Mouse (Mus musculus) cerebellum, postnatal 10 days (tissue): ENCODE data around the gene Secisbp2l.

Source experiments
- DNase-seq, 2 experiments: peaks; one replicate each; pipeline ENCODE4 v3.0.0; 2021; ENCODE audit warnings: mixed read lengths in 2 of 2

Secisbp2l gene

GRCm38 (mm10) chr2:125781978-125782718, 522 bp downstream of the Secisbp2l start:
- no peak for DNase-seq

GRCm38 (mm10) chr2:125781006-125781405, 1.7 kb downstream of the Secisbp2l start:
- no peak for DNase-seq

DNA sequence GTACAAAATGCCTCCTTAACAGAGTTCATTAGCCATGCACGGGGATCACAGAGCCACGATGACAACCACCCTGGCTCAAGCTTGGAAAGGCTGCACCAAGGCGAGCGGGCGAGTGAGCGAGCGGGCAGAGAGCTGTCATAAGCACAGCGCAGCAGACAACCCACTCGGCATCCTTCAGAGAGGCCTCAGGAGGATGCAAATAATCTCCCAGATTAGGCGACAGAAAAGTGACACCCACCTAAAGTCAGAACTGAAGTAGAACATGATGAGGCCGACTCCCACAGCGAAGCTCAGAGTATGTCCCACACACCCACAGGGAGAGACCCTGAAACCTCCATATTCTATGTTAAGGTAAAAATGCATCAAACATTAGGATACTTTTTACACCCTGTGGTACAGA, 4.3 kb downstream of the Secisbp2l start:
- no peak for DNase-seq

DNA sequence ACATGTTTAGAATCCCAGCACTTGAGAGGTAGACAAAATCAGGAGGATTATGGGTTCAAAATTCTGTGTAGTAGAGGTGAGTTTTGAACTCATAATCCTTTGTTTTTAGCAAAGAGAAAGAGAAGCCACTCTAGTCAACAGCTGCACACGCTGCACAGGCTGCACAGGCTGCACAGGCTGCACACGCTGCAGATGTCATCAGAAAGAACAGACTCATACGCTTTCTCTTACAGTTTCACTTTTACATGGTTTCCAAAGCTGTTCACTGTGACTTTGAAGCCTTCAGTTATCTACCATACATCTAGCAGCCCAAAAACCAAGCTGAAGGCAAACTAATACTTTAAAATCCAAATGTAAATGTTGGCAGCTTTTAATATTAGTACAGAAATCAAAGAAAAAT, 5.7 kb downstream of the Secisbp2l start:
- no peak for DNase-seq

GRCm38 (mm10) chr2:125775661-125776060, 7.0 kb downstream of the Secisbp2l start:
- no peak for DNase-seq

DNA sequence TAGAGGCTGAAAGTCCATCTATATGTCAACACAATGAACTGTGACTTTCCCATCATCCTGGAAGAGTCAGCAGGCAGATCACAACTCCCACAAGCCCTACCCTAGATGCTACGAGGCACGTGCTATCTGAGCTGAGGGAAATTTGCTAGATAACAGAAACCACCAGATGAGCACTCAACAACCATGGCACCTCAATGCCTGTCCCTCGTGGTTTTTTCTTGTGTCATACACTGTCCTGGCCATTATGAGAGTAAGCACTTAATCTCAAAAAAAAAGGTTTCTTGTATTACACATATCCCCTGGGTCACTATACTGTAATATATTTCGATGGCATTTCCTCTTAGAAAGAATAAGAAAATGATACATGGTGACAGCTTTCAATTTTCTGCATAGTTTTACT, 7.8 kb downstream of the Secisbp2l start:
- DNase-seq, result no peak

DNA sequence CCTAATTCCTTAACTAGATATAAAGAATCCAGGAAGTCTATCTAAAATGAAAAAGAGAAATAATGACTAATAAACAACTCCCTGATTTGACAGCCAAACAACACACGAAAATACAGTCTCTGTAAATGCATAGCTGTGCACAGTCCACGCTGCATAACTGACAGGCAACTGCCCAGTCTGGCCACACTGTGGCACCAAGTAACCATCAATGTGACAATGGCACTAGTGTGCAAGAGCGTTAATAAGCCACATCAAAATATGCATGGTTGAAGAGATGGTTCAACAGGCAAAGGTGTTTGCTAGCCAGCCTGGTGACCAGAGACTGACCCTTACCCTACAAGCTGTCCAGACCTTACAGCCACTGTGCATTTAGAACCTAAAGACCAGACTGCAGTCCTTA, 17.6 kb downstream of the Secisbp2l start:
- DNase-seq, result peak; percentile 49

DNA sequence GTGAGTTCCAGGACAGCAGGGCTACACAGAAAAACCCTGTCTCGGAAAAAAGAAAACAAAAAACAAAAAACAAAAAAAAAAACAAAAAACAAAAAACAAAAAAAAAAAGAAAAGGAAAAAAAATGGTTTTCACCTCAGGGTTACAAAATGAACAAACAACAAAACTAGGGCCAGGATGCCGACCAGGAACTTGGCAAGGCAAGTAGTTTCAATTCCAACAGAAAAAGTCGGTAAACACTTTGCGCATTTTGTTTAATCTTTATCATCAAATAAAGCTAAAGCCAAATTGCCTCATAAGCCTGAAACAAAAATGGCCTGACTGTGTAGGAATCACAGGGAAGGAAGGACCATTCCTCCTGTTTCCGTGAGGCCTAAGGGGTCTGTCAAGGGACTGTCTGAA, 18.1 kb downstream of the Secisbp2l start:
- no peak for DNase-seq

DNA sequence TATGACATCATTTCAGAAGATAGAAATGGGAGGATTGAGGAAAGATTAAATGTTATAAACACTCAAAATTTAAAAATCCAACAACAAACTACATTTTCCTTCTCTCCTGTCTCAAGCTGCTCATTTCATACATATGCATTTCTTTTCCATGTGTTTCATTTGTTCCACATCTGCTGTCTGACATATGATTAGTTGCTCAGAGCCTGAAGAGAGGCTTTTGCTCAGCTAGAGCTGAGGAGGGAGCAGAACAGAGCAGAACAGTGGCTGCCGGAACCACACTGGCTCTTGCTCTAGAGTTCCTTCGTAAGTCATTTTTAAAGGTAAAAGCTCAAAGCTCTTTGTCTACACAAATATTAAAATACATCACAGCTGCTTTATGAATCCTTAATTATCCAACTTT, 33.3 kb downstream of the Secisbp2l start:
- DNase-seq, result no peak

- DNase-seq, result no peak
Observed at GRCm38 (mm10) chr2:125739338-125739737, 43.3 kb downstream of the Secisbp2l start.

DNA sequence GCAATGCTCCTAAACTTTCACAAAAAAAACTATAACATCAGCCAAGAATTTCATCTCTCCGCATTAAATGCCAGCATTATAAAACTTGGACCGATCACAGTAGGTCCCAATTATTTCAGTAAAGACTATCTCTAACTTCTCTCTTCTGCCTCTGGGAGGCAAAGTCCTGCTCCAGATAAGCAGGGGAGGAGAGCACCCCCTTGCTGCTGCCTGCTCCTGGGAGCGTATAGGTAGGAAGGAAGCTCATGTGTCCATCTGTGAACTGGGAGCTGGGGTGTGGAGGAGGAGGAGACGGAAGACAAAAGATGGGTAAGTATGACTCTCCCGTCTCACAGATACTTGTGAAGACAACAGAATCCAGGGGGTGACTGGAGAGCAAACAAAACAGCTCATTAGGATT, 44.0 kb downstream of the Secisbp2l start:
- no peak for DNase-seq

DNA sequence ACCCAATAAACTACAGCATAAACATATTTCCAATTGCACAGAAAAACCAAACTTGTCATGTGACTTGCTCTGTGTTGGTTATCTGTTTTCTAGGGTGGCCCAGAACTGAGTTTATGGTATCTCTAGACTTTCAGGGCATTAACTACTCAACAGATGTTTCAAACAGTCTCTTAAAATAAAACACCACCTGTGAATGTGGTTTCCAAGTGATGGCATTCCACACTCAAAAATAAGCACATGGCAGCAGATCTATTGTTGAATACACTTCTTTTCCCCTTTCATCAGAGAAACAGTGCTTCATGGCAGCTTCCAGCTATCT, 46.7 kb downstream of the Secisbp2l start:
- no peak for DNase-seq

GRCm38 (mm10) chr2:125735333-125736024, 47.2 kb downstream of the Secisbp2l start:
- no peak for DNase-seq

- DNase-seq, result no peak
Observed at GRCm38 (mm10) chr2:125734741-125735140, 47.9 kb downstream of the Secisbp2l start.

- peak; percentile 99 for DNase-seq
Observed at GRCm38 (mm10) chr2:125731763-125732560, 50.7 kb downstream of the Secisbp2l start.

GRCm38 (mm10) chr2:125724546-125725114, 58.0 kb downstream of the Secisbp2l start:
- DNase-seq, result peak; percentile 59 to 62

DNA sequence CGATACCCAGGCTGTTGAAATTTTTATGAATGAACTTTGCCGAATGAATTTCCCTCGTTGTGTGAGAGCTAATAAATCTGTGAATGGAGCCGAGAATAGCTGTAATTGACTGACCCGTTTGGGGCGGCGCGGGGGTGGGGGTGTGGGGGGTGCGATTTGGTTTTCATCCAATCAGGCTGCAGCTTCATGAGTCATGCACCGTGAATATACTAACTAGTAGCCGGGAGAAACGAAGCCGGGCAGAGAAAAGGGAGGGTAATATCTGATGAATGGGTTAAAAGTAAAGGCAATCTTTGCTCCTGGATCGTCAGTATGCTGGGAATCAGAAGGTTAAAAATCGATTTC, 58.6 kb downstream of the Secisbp2l start, which contains the start of gene Shc4:
Gene Shc4 (minus strand): TSS at position 63 of the 345 bp plus-strand sequence.
- DNase-seq, result peak; percentile 81 to 84

DNA sequence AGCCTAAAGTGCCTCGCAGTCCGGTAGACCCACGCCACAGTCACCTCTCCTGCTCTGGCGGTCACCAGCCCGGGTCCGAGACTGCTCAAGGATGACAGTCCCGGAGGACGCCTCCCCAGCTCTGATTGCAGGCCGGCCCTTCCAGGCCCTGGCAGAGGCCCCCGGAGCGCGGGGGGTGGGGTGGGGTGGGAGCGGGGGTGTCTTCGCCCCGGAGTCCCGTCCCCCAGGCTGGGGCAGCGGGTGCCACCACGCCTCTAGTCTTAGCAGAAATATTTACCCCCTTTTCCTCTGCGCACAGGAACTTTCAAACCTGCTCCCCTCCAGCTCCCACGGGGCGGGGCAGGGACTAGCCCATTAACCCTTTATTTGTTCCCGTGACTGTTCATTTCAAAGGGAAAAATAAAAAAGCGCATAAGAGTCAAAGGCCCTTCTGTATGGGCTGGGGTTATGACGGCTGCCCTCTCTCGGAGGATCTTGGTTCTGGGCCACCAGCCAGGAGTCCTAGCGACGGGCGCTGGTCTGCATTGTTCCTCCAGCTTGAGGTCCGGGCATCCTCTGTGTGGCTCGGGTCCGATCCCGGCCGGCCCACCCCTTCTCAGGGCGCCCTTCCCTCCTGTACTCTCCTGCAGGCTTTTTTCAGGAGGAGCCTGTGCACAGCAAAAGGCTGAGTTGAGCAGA, 59.1 kb downstream of the Secisbp2l start:
- DNase-seq, result peak; percentile 89 to 90

GRCm38 (mm10) chr2:125723086-125723407, 59.6 kb downstream of the Secisbp2l start:
- peak in 1 of 2 experiments; percentile 52 for DNase-seq

GRCm38 (mm10) chr2:125716599-125716998, 66.1 kb downstream of the Secisbp2l start:
- no peak for DNase-seq

- peak; percentile 35 for DNase-seq
Observed at GRCm38 (mm10) chr2:125706510-125706921, 76.2 kb downstream of the Secisbp2l start.

DNA sequence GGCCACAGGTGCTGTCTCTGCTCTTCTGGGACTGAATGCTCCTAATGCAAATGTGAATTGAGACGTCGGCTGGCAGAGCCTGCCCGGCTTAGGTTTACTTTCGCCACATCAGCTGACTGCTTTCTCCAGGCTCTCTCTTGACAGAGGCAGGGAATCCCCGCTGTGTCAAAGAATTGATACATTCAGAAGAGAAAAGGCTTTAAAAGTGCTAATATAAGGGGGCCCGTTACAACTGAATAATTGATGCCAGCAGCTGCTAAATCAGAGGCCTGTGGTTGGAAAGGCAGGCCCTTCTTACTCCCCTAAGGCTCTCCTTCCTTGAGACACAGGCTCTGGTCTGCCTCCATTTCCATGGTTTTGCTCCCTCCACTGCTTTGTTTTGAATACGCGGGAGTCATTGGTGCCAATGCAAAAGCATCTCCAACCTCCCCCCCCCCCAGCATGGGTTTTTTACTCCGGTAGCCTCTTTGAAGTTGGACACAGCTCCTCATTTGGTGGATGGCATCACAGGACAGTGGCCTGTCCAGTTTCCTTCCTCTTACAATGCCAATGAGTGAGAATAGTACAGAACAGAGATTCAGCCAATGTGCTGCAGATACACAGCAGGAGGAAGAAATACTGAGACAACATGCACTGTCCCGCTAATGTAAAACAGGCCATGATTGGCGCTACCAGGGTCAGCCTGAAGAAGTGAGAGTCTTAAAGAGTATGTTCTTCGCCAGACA, 77.6 kb downstream of the Secisbp2l start:
- DNase-seq, result no peak
